Mouse (Mus musculus) effector memory CD4-positive, alpha-beta T cell, adult 7 months (primary cell): ENCODE measurements around the gene Ipmk. TPM values are rescaled to one million over a fixed set of nuclear protein-coding genes. Genes with fewer than 3 reads are reported as not detected.

Source experiments
- polyA plus RNA-seq: library from polyadenylated mRNA; unstranded; fragments of 100-300 nt; shearing (Covaris generic); gene quantifications from one replicate; pipeline ENCODE4 v1.2.1, GENCODE M21; 2017

The Ipmk gene
- polyA plus RNA-seq: 64.1 TPM

DNA sequence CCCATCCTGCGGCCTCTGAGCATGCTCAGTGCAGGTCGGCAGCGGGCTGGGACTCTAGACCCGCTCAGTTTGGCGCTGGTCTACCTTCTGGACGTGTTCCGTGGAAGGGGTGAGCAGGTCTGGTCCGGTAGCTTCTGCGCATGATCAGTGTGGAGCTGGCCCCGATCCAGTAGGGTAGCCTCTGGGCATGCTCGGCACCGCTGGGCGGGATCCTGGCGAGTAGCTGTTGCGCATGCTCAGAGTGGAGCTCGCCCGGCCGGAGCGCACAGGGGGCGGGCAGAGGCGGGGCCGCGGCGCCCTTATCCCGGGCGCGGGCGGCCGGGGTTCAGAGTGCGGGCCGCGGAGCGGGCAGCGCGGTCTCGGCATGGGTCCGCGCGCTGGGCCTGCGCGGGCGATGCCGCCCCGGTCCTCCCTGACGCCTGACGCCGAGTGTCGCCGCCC, at the start of gene Ipmk:
Gene Ipmk (plus strand): TSS at position 255 of the 441 bp plus-strand sequence.

DNA sequence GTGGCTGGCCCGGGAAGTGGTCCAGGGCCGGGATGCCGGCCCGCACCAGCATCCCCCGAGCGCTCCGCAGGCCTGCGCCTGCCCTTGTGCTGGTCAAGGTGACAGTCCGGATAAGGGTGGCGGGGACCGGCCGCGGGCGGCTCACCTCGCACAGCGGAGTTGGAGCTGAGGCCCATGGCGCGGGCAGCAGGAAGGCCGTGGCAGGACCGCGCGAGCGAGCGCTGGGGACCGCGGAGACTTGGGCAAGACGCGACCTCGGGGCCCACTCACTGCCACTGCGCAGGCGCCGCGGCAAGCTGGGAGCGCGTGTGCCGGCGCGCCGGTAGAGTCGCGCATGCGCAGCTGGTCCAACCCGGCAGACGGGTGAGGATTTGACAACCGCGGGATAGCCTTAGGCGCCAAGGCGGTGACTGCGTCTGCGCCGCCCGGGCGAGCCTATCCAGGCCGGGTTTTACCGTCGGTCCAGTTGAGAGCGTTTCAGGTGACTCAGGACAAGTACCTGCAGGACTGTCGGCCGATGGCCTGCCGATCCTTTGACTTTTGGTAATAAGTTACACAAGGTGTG, 2.9 kb upstream of the Ipmk start, which contains the start of gene Cisd1:
Gene Cisd1 (minus strand): TSS at position 376 of the 565 bp plus-strand sequence.

Other genes starting within 250 kb of the Ipmk start
- 0.17 TPM for gene Bicc1, start 188.1 kb upstream of the Ipmk start, polyA plus RNA-seq
- gene Tfam, start 109.5 kb upstream of the Ipmk start, polyA plus RNA-seq: 98.4 TPM
- gene Ube2d1, start 62.5 kb upstream of the Ipmk start, polyA plus RNA-seq: 50.3 TPM
- 18.1 TPM for gene Cisd1, start 2.8 kb upstream of the Ipmk start, polyA plus RNA-seq